Mouse (Mus musculus): ENCODE results near the gene Blmh. TPM values are rescaled to one million over a fixed set of nuclear protein-coding genes. Genes with fewer than 3 reads are reported as not detected.

Blmh gene
- total RNA-seq, 2 experiments from 2014 or later: 52.3 to 52.4 TPM

- no peak for DNase-seq
Measured at GRCm38 (mm10) chr11:77000741-77001140, 76.1 kb downstream of the Blmh start.

GRCm38 (mm10) chr11:77002361-77002760, 77.8 kb downstream of the Blmh start:
- no peak for DNase-seq

GRCm38 (mm10) chr11:77005881-77006280, 81.3 kb downstream of the Blmh start:
- DNase-seq: no peak

GRCm38 (mm10) chr11:77006616-77007015, 82.0 kb downstream of the Blmh start:
- no peak for DNase-seq

- no peak for DNase-seq
Measured at GRCm38 (mm10) chr11:77009069-77010025, 84.7 kb downstream of the Blmh start.

GRCm38 (mm10) chr11:77010762-77011475, 86.3 kb downstream of the Blmh start:
- DNase-seq: no peak

- no peak for DNase-seq
Measured at GRCm38 (mm10) chr11:77018046-77018445, 93.4 kb downstream of the Blmh start.

GRCm38 (mm10) chr11:77019539-77019938, 94.9 kb downstream of the Blmh start:
- no peak for DNase-seq

GRCm38 (mm10) chr11:77021749-77022396, 97.3 kb downstream of the Blmh start:
- no peak for DNase-seq

GRCm38 (mm10) chr11:77026559-77026958, 102.0 kb downstream of the Blmh start:
- no peak for DNase-seq

- no peak for DNase-seq
Measured at GRCm38 (mm10) chr11:77028157-77028556, 103.5 kb downstream of the Blmh start.

- no peak for DNase-seq
Measured at GRCm38 (mm10) chr11:77031151-77031934, 106.7 kb downstream of the Blmh start.

Other genes with a start within 250 kb of the Blmh start
- gene Trarg1, start 245.0 kb upstream of the Blmh start, total RNA-seq (2021): under 1 TPM; 0.17 to 0.51 TPM
- 10 to 100 TPM; 59.6 to 60.3 TPM for gene Gosr1, start 161.2 kb upstream of the Blmh start, total RNA-seq (2021)
- gene Cpd, start 77.8 kb upstream of the Blmh start, total RNA-seq (2021): 10 to 100 TPM; 61.8 to 67.7 TPM
- gene Tmigd1, start 22.6 kb upstream of the Blmh start, total RNA-seq (2021): not detected
- gene Slc6a4, start 73.8 kb downstream of the Blmh start, total RNA-seq (2021): not detected
- 10 to 100 TPM; 16.3 to 17.8 TPM for gene Nsrp1, start 153.6 kb downstream of the Blmh start, total RNA-seq (2021)